12 mouse cellular contexts compared by ENCODE assay signal in genomic region chr16:31358576-31358975, GRCm38 (mm10). TPM values are rescaled to one million over a fixed set of nuclear protein-coding genes. Genes with fewer than 3 reads are reported as not detected.
DNase-seq lines count a peak whose midpoint lies in the region; ATAC-seq lines count a peak whose summit lies in the region.
"Had no signal": no experiment of that assay in that cellular context is flagged by ENCODE, and none has a peak within 500 bp of the region (broad histone marks: within the 10 kb centered on the region; RNA-seq: fewer than 3 reads in every experiment).

No protein-coding gene starts in this region.

- H3K4me3 ChIP-seq in hindbrain, embryonic 10.5 days, result no peak overlapping the region
- no peak overlapping the region for H3K4me3 ChIP-seq in hindbrain, embryonic 13.5 days
- H3K4me3 ChIP-seq in intestine, embryonic 15.5 days (replicated peaks), result no peak overlapping the region
- H3K4me3 ChIP-seq: embryonic facial prominence, embryonic 15.5 days; layer of hippocampus, adult 2 months had no signal

- 38% methylated on average over 15 of the region's 15 CpGs for WGBS in hindbrain, embryonic 10.5 days
- 36% methylated on average over 15 of the region's 15 CpGs for WGBS in hindbrain, embryonic 13.5 days
- WGBS in intestine, embryonic 15.5 days, result 33% methylated on average over 15 of the region's 15 CpGs

- no peak for ATAC-seq in hindbrain, embryonic 13.5 days (ENCODE audit: low FRiP score)
- ATAC-seq in intestine, embryonic 15.5 days, result peak; percentile 81
- peak; percentile 80 for ATAC-seq in megakaryocyte-erythroid progenitor cell, adult 5-6 weeks (replicated peaks; ENCODE audit: low FRiP score, low TSS enrichment, poor library complexity, severe bottlenecking)
- ATAC-seq: activated CD4-positive, CD25-positive, alpha-beta regulatory T cell, adult 4 months had no signal

- H3K36me3 ChIP-seq in hindbrain, embryonic 10.5 days, result no peaks in the 10 kb centered on the region
- H3K36me3 ChIP-seq in hindbrain, embryonic 13.5 days, result no peaks in the 10 kb centered on the region
- no peaks in the 10 kb centered on the region for H3K36me3 ChIP-seq in intestine, embryonic 15.5 days
- H3K36me3 ChIP-seq: embryonic facial prominence, embryonic 15.5 days had no signal

- H3K4me1 ChIP-seq in hindbrain, embryonic 10.5 days (replicated peaks), result peaks cover 22% of the 10 kb centered on the region
- H3K4me1 ChIP-seq in hindbrain, embryonic 13.5 days (replicated peaks), result 0 out of 2 replicates have a peak, but pooled peaks cover 6% of the 10 kb centered on the region
- H3K4me1 ChIP-seq in intestine, embryonic 15.5 days (replicated peaks), result 0 out of 2 replicates have a peak, but pooled peaks cover 12% of the 10 kb centered on the region
- H3K4me1 ChIP-seq: embryonic facial prominence, embryonic 15.5 days had no signal

- H3K9me3 ChIP-seq in hindbrain, embryonic 10.5 days, result no peaks in the 10 kb centered on the region
- no peaks in the 10 kb centered on the region for H3K9me3 ChIP-seq in hindbrain, embryonic 13.5 days
- H3K9me3 ChIP-seq in intestine, embryonic 15.5 days, result no peaks in the 10 kb centered on the region
- H3K9me3 ChIP-seq: embryonic facial prominence, embryonic 15.5 days had no signal

- DNase-seq in hindbrain, embryonic 10.5 days (ENCODE audit: low spot score), result peak; percentile 8
- DNase-seq in R1 (ENCODE audit: low read depth, low spot score), result peak; percentile 68
- no peak for DNase-seq in layer of hippocampus, postnatal 36 days
- DNase-seq in cerebellum, adult 11-12 months, result no peak
- DNase-seq: cerebellum, postnatal 25 days; kidney, adult 8-10 months had no signal

- no peak overlapping the region for H3K9ac ChIP-seq in hindbrain, embryonic 13.5 days
- no peak overlapping the region for H3K9ac ChIP-seq in intestine, embryonic 15.5 days
- H3K9ac ChIP-seq: embryonic facial prominence, embryonic 15.5 days had no signal

- H3K4me2 ChIP-seq in hindbrain, embryonic 13.5 days, result no peak overlapping the region
- peak overlapping the region; percentile 24 for H3K4me2 ChIP-seq in intestine, embryonic 15.5 days (replicated peaks)
- H3K4me2 ChIP-seq: embryonic facial prominence, embryonic 15.5 days had no signal

- H3K27me3 ChIP-seq in hindbrain, embryonic 10.5 days (ENCODE audit: insufficient read depth, poor library complexity, severe bottlenecking), result 0 out of 2 replicates have a peak, but pooled peaks cover 15% of the 10 kb centered on the region
- peaks cover 20% of the 10 kb centered on the region for H3K27me3 ChIP-seq in hindbrain, embryonic 13.5 days
- H3K27me3 ChIP-seq in intestine, embryonic 15.5 days (replicated peaks), result no peaks in the 10 kb centered on the region
- H3K27me3 ChIP-seq: embryonic facial prominence, embryonic 15.5 days had no signal

- no peak overlapping the region for H3K27ac ChIP-seq in hindbrain, embryonic 10.5 days
- H3K27ac ChIP-seq in hindbrain, embryonic 13.5 days, result no peak overlapping the region
- peak overlapping the region; percentile 77 for H3K27ac ChIP-seq in intestine, embryonic 15.5 days
- H3K27ac ChIP-seq: embryonic facial prominence, embryonic 15.5 days; layer of hippocampus, adult 2 months had no signal

RNA-seq across cellular contexts. Expression of gene Apod, which starts 44.0 kb away (rescaled TPM):
- 18.0 and 41.8 TPM in 2 replicates for polyA plus RNA-seq in hindbrain, embryonic 10.5 days (2016; fragmentation: Nextera tagmentation; extraction: Ambion mirVana)
- 62.3 and 64.0 TPM in 2 replicates for polyA plus RNA-seq in hindbrain, embryonic 13.5 days (2015; fragmentation: Nextera tagmentation; extraction: Ambion mirVana)
- polyA plus RNA-seq in intestine, embryonic 15.5 days (2015; fragmentation: Nextera tagmentation; extraction: Ambion mirVana), result 0.49 and 0.60 TPM in 2 replicates
- not detected in 2 replicates for total RNA-seq in megakaryocyte-erythroid progenitor cell, adult 5-6 weeks (2014; fragmentation: Nextera tagmentation)
- total RNA-seq in megakaryocyte-erythroid progenitor cell, adult 5-6 weeks (2017), result not detected in 2 replicates
- total RNA-seq in layer of hippocampus, postnatal 36 days (2021), result 100 to 1,000 TPM; 103 to 127 TPM
- polyA plus RNA-seq: activated CD4-positive, CD25-positive, alpha-beta regulatory T cell, adult 4 months had no signal

Comparison
In these comparisons a context has a peak if more than half of its experiments do, and no peak if none do; other contexts are left out.
1. DNase-seq: peak in hindbrain, embryonic 10.5 days (single experiment) and R1 (single experiment); none in layer of hippocampus, postnatal 36 days (0 of 2) and cerebellum, adult 11-12 months (single experiment).
2. RNA of gene Apod, which starts 44.0 kb away (polyA plus RNA-seq): 62.3 to 64.0 TPM in hindbrain, embryonic 13.5 days and 18.0 to 41.8 TPM in hindbrain, embryonic 10.5 days; 0.49 to 0.60 TPM in intestine, embryonic 15.5 days; every median in the first group is over 10 times any median in the second.